8 mouse cellular contexts compared by ENCODE assay signal in genomic region chr3:95016532-95017056, GRCm38 (mm10). TPM values are rescaled to one million over a fixed set of nuclear protein-coding genes. Genes with fewer than 3 reads are reported as not detected.
DNase-seq lines count a peak whose midpoint lies in the region; ATAC-seq and TF ChIP-seq lines count a peak whose summit lies in the region.

No protein-coding gene starts in this region.

- TF ChIP-seq POLR2A in cerebellum, adult 2 months (IDR thresholded peaks at IDR 0.05; ENCODE audit: borderline replicate concordance, insufficient read depth, low read length) = no peak
- TF ChIP-seq POLR2A in spleen, adult 2 months (IDR thresholded peaks at IDR 0.05; ENCODE audit: low read depth, low read length) = no peak

- under 1% methylated on average over 21 of the region's 21 CpGs for WGBS in cerebellum, adult 2 months
- WGBS in spleen, adult 2 months = 5% methylated on average over 21 of the region's 21 CpGs
- WGBS in limb, embryonic 15.5 days = 4% methylated on average over 21 of the region's 21 CpGs
- 4% methylated on average over 21 of the region's 21 CpGs for WGBS in stomach, postnatal 0 days

- no peak for DNase-seq in cerebellum, adult 2 months
- no peak for DNase-seq in cerebellum, postnatal 25 days
- DNase-seq in spleen, adult 2 months (ENCODE audit: low read depth in 1 of 2, low spot score in 2 of 2) = no peak
- DNase-seq in spleen, adult 18-20 months = no peak
- no peak for DNase-seq in stomach, postnatal 0 days (ENCODE audit: low spot score)
- DNase-seq in ovary, postnatal 36 days (ENCODE audit: low spot score) = no peak
- no peak for DNase-seq in kidney, adult 9 months

- peak overlapping the region; percentile 75 for H3K4me2 ChIP-seq in limb, embryonic 15.5 days
- H3K4me2 ChIP-seq in stomach, postnatal 0 days (replicated peaks; ENCODE audit: low read depth) = peak overlapping the region; percentile 70

- peaks cover under 1% of the 10 kb centered on the region; the same call in 1 of the 2 replicates for H3K36me3 ChIP-seq in spleen, adult 2 months (ENCODE audit: control insufficient read depth, insufficient read depth, low read length)
- H3K36me3 ChIP-seq in limb, embryonic 15.5 days = peaks cover 12% of the 10 kb centered on the region
- peaks cover 4% of the 10 kb centered on the region; the same call in 1 of the 2 replicates for H3K36me3 ChIP-seq in stomach, postnatal 0 days (ENCODE audit: control insufficient read depth, insufficient read depth, low read length)

- peak overlapping the region; percentile 67 for H3K27ac ChIP-seq in cerebellum, adult 2 months (ENCODE audit: insufficient read depth, low read length)
- H3K27ac ChIP-seq in spleen, adult 2 months (ENCODE audit: insufficient read depth, low read length) = peak overlapping the region; percentile 98
- H3K27ac ChIP-seq in limb, embryonic 15.5 days = peak overlapping the region; percentile 99
- peak overlapping the region; percentile 98 for H3K27ac ChIP-seq in stomach, postnatal 0 days (replicated peaks)

- no peak for TF ChIP-seq EP300 in stomach, postnatal 0 days (optimal IDR thresholded peaks at IDR 0.05)

- no peaks in the 10 kb centered on the region for H3K27me3 ChIP-seq in cerebellum, adult 2 months (ENCODE audit: control insufficient read depth, insufficient read depth, low read length)
- H3K27me3 ChIP-seq in spleen, adult 2 months (ENCODE audit: control insufficient read depth, insufficient read depth, low read length) = no peaks in the 10 kb centered on the region
- no peaks in the 10 kb centered on the region for H3K27me3 ChIP-seq in limb, embryonic 15.5 days
- no peaks in the 10 kb centered on the region for H3K27me3 ChIP-seq in stomach, postnatal 0 days (ENCODE audit: control insufficient read depth, insufficient read depth, low read length)

- ATAC-seq in limb, embryonic 15.5 days (ENCODE audit: insufficient number of reproducible peaks, low FRiP score, low TSS enrichment, low read depth) = no peak
- ATAC-seq in stomach, postnatal 0 days (ENCODE audit: low FRiP score, low TSS enrichment) = no peak

- TF ChIP-seq CTCF in cerebellum, adult 2 months (IDR thresholded peaks at IDR 0.05; ENCODE audit: borderline replicate concordance, insufficient read depth, low read depth, low read length) = no peak
- TF ChIP-seq CTCF in spleen, adult 2 months (IDR thresholded peaks at IDR 0.05; ENCODE audit: extremely low read depth, insufficient read depth, insufficient read length, insufficient replicate concordance) = no peak
- TF ChIP-seq CTCF in stomach, postnatal 0 days (IDR thresholded peaks at IDR 0.05; ENCODE audit: low read depth) = no peak

- peaks cover 12% of the 10 kb centered on the region for H3K4me1 ChIP-seq in cerebellum, adult 2 months (ENCODE audit: control insufficient read depth, insufficient read depth, low read length)
- peaks cover 14% of the 10 kb centered on the region; the same call in 1 of the 2 replicates for H3K4me1 ChIP-seq in spleen, adult 2 months (ENCODE audit: control insufficient read depth, insufficient read depth, insufficient read length)
- H3K4me1 ChIP-seq in limb, embryonic 15.5 days = peaks cover 22% of the 10 kb centered on the region
- H3K4me1 ChIP-seq in stomach, postnatal 0 days (replicated peaks; ENCODE audit: control insufficient read depth, insufficient read depth) = peaks cover 2% of the 10 kb centered on the region; the same call in 1 of the 2 replicates

- H3K4me3 ChIP-seq in cerebellum, adult 2 months (replicated peaks; ENCODE audit: insufficient read depth, low read depth, low read length) = peak overlapping the region; percentile 86
- H3K4me3 ChIP-seq in spleen, adult 2 months (ENCODE audit: extremely low read depth, insufficient read depth, insufficient read length) = peak overlapping the region; percentile 78
- H3K4me3 ChIP-seq in limb, embryonic 15.5 days = peak overlapping the region; percentile 91
- H3K4me3 ChIP-seq in stomach, postnatal 0 days (ENCODE audit: low read depth, low read length) = peak overlapping the region; percentile 82

- H3K9me3 ChIP-seq in limb, embryonic 15.5 days = no peaks in the 10 kb centered on the region
- H3K9me3 ChIP-seq in stomach, postnatal 0 days (ENCODE audit: control insufficient read depth, low read length) = no peaks in the 10 kb centered on the region

- H3K9ac ChIP-seq in limb, embryonic 15.5 days = peak overlapping the region; percentile 55
- peak overlapping the region; percentile 62 for H3K9ac ChIP-seq in stomach, postnatal 0 days (ENCODE audit: low read length)

RNA-seq across cellular contexts. Expression of gene Zfp687, which starts 1.3 kb away (rescaled TPM):
- polyA plus RNA-seq in cerebellum, adult 2 months (2012; rRNA removed) = 40.9 and 43.8 TPM in 2 replicates
- polyA plus RNA-seq in spleen, adult 2 months (2012; rRNA removed) = 18.5 and 21.0 TPM in 2 replicates
- 16.8 and 20.2 TPM in 2 replicates for polyA plus RNA-seq in limb, embryonic 15.5 days (2015; fragmentation: Nextera tagmentation; extraction: Ambion mirVana)
- 8.2 and 10.0 TPM in 2 replicates for polyA plus RNA-seq in stomach, postnatal 0 days (2015; fragmentation: Nextera tagmentation; extraction: Ambion mirVana)

RNA-seq across cellular contexts. Expression of gene Psmd4, which starts 25.8 kb away (rescaled TPM):
- polyA plus RNA-seq in cerebellum, adult 2 months (2012; rRNA removed) = 227 and 245 TPM in 2 replicates
- polyA plus RNA-seq in spleen, adult 2 months (2012; rRNA removed) = 90.5 and 108 TPM in 2 replicates
- 253 and 271 TPM in 2 replicates for polyA plus RNA-seq in limb, embryonic 15.5 days (2015; fragmentation: Nextera tagmentation; extraction: Ambion mirVana)
- polyA plus RNA-seq in stomach, postnatal 0 days (2015; fragmentation: Nextera tagmentation; extraction: Ambion mirVana) = 171 and 175 TPM in 2 replicates

RNA-seq across cellular contexts. Expression of gene Pi4kb, which starts 42.1 kb away (rescaled TPM):
- 68.4 and 68.9 TPM in 2 replicates for polyA plus RNA-seq in cerebellum, adult 2 months (2012; rRNA removed)
- polyA plus RNA-seq in spleen, adult 2 months (2012; rRNA removed) = 30.2 and 31.7 TPM in 2 replicates
- polyA plus RNA-seq in limb, embryonic 15.5 days (2015; fragmentation: Nextera tagmentation; extraction: Ambion mirVana) = 26.8 and 29.1 TPM in 2 replicates
- 10.0 and 11.2 TPM in 2 replicates for polyA plus RNA-seq in stomach, postnatal 0 days (2015; fragmentation: Nextera tagmentation; extraction: Ambion mirVana)
